Mouse (Mus musculus): ENCODE results near the gene Pde3b. TPM values are rescaled to one million over a fixed set of nuclear protein-coding genes. Genes with fewer than 3 reads are reported as not detected.

Pde3b gene
- polyA plus RNA-seq (2012; rRNA removed) = 8.9 and 13.3 TPM in 2 replicates

DNA sequence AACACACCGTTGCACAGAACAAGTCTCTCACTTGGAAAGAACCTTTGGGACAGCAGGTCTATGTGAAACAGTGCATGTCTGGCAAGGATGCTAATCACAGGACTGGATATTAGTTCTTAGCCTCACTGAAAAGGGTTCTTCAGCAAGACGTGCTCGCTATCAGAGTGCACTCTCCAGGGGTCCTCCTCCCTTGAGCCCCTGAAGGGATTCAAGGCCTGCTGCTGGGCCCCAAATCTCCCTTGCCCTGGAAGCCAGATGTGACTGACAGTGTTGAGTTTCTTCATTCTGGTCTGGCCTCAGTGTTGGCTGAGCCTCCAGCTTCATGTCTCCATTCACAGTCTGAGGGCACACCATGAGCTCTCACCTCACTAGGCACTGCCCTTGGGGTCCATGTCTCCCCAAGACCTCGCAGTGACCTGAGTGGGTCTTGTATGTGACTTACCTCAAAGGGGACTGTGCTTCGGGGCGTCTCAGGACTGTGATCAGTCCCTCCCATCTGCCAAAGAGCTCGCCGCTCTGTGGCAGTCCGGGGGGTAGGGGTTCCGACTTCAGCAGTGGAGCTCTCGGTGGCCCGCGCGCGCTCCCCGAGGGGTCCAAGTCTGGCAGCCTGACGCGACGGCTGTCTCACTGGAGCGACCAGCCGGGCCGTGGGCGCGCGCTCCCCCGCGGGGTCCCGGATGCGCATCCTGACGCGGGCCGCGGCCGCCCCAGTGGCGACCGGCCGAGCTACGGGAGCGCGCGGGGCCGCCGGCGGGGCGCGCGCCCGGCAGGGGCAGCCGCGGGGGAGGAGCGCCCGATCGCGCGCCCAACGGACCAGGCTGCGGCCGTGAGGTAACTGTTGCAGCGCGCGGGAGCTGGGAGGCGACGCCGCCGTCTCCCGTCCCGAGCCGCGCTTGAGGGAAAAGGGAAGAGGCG, at the start of gene Pde3b:
Gene Pde3b, plus strand, starts transcription at position 861 of the 915 bp plus-strand sequence.

DNA sequence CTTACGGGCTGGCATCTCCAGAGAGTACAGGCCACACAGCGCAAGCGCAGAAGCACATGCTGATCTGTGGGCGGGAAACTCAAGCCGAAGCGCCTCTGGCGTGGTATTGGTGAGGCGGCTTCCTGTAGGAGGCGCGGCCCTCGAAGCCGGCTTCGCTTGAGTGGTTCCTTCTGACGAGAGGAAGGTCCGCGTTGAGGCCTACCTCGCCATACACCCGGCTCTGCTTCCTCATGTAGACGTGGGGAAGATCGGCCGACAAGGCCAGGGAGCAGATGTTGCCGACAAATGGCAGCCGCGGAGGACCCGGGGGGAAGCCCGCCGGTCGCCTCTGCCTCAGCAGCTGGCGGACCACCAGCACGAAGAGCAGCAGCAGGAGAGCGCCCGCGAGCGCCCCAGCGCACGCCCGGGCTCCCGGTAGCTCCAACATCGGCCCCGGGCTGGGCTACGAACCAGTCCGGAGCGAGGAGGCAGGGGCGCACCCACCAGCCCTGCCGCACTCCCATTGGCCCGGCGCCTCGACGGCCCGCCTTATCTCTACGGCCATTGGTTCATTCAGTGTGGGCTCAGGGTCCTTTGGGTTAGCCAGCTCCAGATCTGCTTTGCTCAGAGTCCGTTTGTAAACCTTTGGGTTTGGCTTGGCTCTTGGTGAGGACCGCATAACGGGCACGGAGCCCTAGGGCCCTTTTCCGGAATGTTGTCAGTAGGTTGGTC, 147.6 kb downstream of the Pde3b start, which contains the start of gene Cyp2r1:
Gene Cyp2r1, minus strand, starts transcription at position 442 of the 711 bp plus-strand sequence.

Other genes with a start within 250 kb of the Pde3b start
- 65.6 and 87.5 TPM in 2 replicates for gene Copb1, start 160.6 kb upstream of the Pde3b start, polyA plus RNA-seq (2012; rRNA removed)
- 276 and 316 TPM in 2 replicates for gene Psma1, start 139.2 kb upstream of the Pde3b start, polyA plus RNA-seq (2012; rRNA removed)
- 0.47 and 0.77 TPM in 2 replicates for gene Cyp2r1, start 147.7 kb downstream of the Pde3b start, polyA plus RNA-seq (2012; rRNA removed)
- 19.9 and 24.0 TPM in 2 replicates for gene Calca, start 221.1 kb downstream of the Pde3b start, polyA plus RNA-seq (2012; rRNA removed)

Data from central nervous system, embryonic 11.5 days (tissue).